Mouse (Mus musculus): ENCODE data around the gene Gm5105. TPM values are rescaled to one million over a fixed set of nuclear protein-coding genes. Genes with fewer than 3 reads are reported as not detected.

Gene Gm5105
- polyA plus RNA-seq, 1 experiment from 2014 or later, result not detected

DNA sequence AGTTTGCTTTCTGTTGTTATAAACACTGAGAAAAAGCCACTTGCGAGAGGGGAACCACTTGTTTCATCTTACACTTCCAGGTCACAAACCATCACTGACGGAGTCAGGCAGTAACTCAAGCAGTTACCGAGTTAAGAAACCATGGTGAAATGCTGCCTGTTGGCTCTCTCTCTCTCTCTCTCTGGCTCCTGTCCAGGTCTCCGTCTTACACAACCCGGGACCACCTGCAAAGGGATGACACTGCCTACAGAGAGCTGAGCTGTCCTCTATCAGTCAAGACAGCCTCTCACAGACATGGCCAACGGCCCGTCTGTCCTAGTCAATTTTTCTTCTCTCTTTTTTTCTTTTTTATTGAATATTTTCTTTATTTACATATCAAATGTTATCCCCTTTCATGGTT is 23.9 kb downstream of the Gm5105 start:
- no peak overlapping the region for H3K27ac ChIP-seq (ENCODE audit: low read depth, low read length)
- H3K27me3 ChIP-seq (ENCODE audit: control insufficient read depth, insufficient read depth, low read length), result no peaks in the 10 kb centered on the region
- 86% methylated on average over 7 of the region's 7 CpGs for WGBS

GRCm38 (mm10) chr3:138041591-138042301 is 25.4 kb downstream of the Gm5105 start:
- Histone ChIP-seq H3K36me3 (ENCODE audit: control insufficient read depth, insufficient read depth, low read length) (no peaks in the 10 kb centered on the region), H3K4me2 (no peak overlapping the region), H3K9ac (ENCODE audit: low read length) (no peak overlapping the region), H3K4me3 (ENCODE audit: low read depth, low read length) (no peak overlapping the region), H3K27me3 (ENCODE audit: control insufficient read depth, insufficient read depth, low read length) (no peaks in the 10 kb centered on the region), H3K27ac (ENCODE audit: low read depth, low read length) (no peak overlapping the region), H3K4me1 (ENCODE audit: control insufficient read depth, insufficient read depth, low read length) (no peaks in the 10 kb centered on the region), H3K9me3 (ENCODE audit: control insufficient read depth, low read length) (no peaks in the 10 kb centered on the region)
- WGBS, result 56% methylated on average over 3 of the region's 3 CpGs
- ATAC-seq (ENCODE audit: low FRiP score), result 0 out of 2 replicates have a peak, but pooled peaks have one; percentile 9
- DNase-seq (ENCODE audit: low spot score, missing footprints), result peak; percentile 79

More for the DNA sequence above, 23.9 kb downstream of the Gm5105 start:
- no peak for ATAC-seq (ENCODE audit: low FRiP score)
- Histone ChIP-seq H3K4me2 (no peak overlapping the region), H3K4me3 (ENCODE audit: low read depth, low read length) (no peak overlapping the region), H3K4me1 (ENCODE audit: control insufficient read depth, insufficient read depth, low read length) (no peaks in the 10 kb centered on the region), H3K9ac (ENCODE audit: low read length) (no peak overlapping the region), H3K36me3 (ENCODE audit: control insufficient read depth, insufficient read depth, low read length) (no peaks in the 10 kb centered on the region), H3K9me3 (ENCODE audit: control insufficient read depth, low read length) (no peaks in the 10 kb centered on the region)
- DNase-seq (ENCODE audit: low spot score, missing footprints), result peak; percentile 64

DNA sequence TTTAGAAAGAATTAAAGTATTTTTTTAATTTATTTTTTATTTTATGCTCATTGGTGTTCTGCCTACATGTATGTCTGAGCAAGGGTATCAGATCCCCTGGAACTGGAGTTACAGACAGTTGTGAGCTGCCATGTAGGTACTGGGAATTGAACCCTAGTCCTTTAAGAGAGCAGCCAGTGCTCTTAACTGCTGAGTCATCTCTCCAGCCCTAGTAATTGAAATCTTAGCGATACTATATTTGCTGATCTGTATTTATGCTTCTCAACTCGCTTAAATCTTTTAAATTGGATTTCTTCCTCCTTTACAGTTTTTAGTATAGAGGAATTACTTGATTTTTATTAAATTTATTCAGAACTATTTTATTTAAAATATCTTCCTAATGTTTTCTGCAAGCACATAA is 26.2 kb downstream of the Gm5105 start:
- no peak for DNase-seq (ENCODE audit: low spot score, missing footprints)
- ATAC-seq (ENCODE audit: low FRiP score), result no peak
- Histone ChIP-seq H3K4me3 (ENCODE audit: low read depth, low read length) (no peak overlapping the region), H3K9me3 (ENCODE audit: control insufficient read depth, low read length) (no peaks in the 10 kb centered on the region), H3K9ac (ENCODE audit: low read length) (no peak overlapping the region), H3K27me3 (ENCODE audit: control insufficient read depth, insufficient read depth, low read length) (no peaks in the 10 kb centered on the region), H3K36me3 (ENCODE audit: control insufficient read depth, insufficient read depth, low read length) (no peaks in the 10 kb centered on the region), H3K4me1 (ENCODE audit: control insufficient read depth, insufficient read depth, low read length) (no peaks in the 10 kb centered on the region), H3K4me2 (no peak overlapping the region), H3K27ac (ENCODE audit: low read depth, low read length) (no peak overlapping the region)
- WGBS, result 73% methylated on average over 2 of the region's 2 CpGs

GRCm38 (mm10) chr3:138033986-138034385 is 33.2 kb downstream of the Gm5105 start:
- Histone ChIP-seq H3K4me1 (ENCODE audit: control insufficient read depth, insufficient read depth, low read length) (no peaks in the 10 kb centered on the region), H3K27me3 (ENCODE audit: control insufficient read depth, insufficient read depth, low read length) (no peaks in the 10 kb centered on the region), H3K4me3 (ENCODE audit: low read depth, low read length) (no peak overlapping the region), H3K4me2 (no peak overlapping the region), H3K9me3 (ENCODE audit: control insufficient read depth, low read length) (no peaks in the 10 kb centered on the region), H3K9ac (ENCODE audit: low read length) (no peak overlapping the region), H3K27ac (ENCODE audit: low read depth, low read length) (no peak overlapping the region), H3K36me3 (ENCODE audit: control insufficient read depth, insufficient read depth, low read length) (no peaks in the 10 kb centered on the region)
- ATAC-seq (ENCODE audit: low FRiP score), result no peak
- peak; percentile 45 for DNase-seq (ENCODE audit: low spot score, missing footprints)
- 83% methylated on average over 6 of the region's 6 CpGs for WGBS

DNA sequence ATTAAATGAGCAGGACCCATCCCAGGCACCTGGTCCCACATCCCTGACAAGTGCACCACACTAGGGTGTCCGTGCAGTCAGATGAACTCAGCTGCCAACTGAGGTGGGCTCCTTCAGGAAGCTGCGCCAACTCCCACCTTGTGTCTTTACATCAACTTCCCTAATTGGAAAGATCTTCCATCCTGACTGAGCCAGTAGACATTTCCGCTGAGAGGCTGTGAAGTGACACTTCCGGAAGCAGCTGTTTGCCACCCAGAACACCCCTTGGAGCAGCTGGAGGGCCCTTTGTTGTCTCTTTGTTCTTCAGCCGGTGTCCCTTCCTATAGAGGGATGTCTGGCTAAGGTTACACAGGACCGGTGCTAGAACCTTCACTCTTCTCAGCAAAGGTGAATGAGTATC is 36.6 kb downstream of the Gm5105 start:
- 91% methylated on average over 6 of the region's 6 CpGs for WGBS

GRCm38 (mm10) chr3:138029351-138029750 is 37.8 kb downstream of the Gm5105 start:
- DNase-seq (ENCODE audit: low spot score, missing footprints) (peak; percentile 35), ATAC-seq (ENCODE audit: low FRiP score) (no peak)
- Histone ChIP-seq H3K36me3 (ENCODE audit: control insufficient read depth, insufficient read depth, low read length) (no peaks in the 10 kb centered on the region), H3K9me3 (ENCODE audit: control insufficient read depth, low read length) (no peaks in the 10 kb centered on the region), H3K4me1 (ENCODE audit: control insufficient read depth, insufficient read depth, low read length) (no peaks in the 10 kb centered on the region), H3K27me3 (ENCODE audit: control insufficient read depth, insufficient read depth, low read length) (no peaks in the 10 kb centered on the region), H3K27ac (ENCODE audit: low read depth, low read length) (no peak overlapping the region), H3K4me3 (ENCODE audit: low read depth, low read length) (no peak overlapping the region), H3K9ac (ENCODE audit: low read length) (no peak overlapping the region), H3K4me2 (no peak overlapping the region)
- 90% methylated on average over 5 of the region's 5 CpGs for WGBS

More for the DNA sequence above, 36.6 kb downstream of the Gm5105 start:
- Histone ChIP-seq H3K27ac (ENCODE audit: low read depth, low read length) (no peak overlapping the region), H3K9ac (ENCODE audit: low read length) (no peak overlapping the region), H3K27me3 (ENCODE audit: control insufficient read depth, insufficient read depth, low read length) (no peaks in the 10 kb centered on the region), H3K4me1 (ENCODE audit: control insufficient read depth, insufficient read depth, low read length) (no peaks in the 10 kb centered on the region), H3K9me3 (ENCODE audit: control insufficient read depth, low read length) (no peaks in the 10 kb centered on the region), H3K36me3 (ENCODE audit: control insufficient read depth, insufficient read depth, low read length) (no peaks in the 10 kb centered on the region), H3K4me2 (no peak overlapping the region), H3K4me3 (ENCODE audit: low read depth, low read length) (no peak overlapping the region)
- DNase-seq (ENCODE audit: low spot score, missing footprints), result peak; percentile 44
- ATAC-seq (ENCODE audit: low FRiP score), result no peak

GRCm38 (mm10) chr3:138027575-138028362 is 39.4 kb downstream of the Gm5105 start:
- H3K27me3 ChIP-seq (ENCODE audit: control insufficient read depth, insufficient read depth, low read length), result no peaks in the 10 kb centered on the region
- no peaks in the 10 kb centered on the region for H3K4me1 ChIP-seq (ENCODE audit: control insufficient read depth, insufficient read depth, low read length)
- no peak for ATAC-seq (ENCODE audit: low FRiP score)
- no peak overlapping the region for H3K9ac ChIP-seq (ENCODE audit: low read length)
- no peaks in the 10 kb centered on the region for H3K9me3 ChIP-seq (ENCODE audit: control insufficient read depth, low read length)
- no peaks in the 10 kb centered on the region for H3K36me3 ChIP-seq (ENCODE audit: control insufficient read depth, insufficient read depth, low read length)
- 87% methylated on average over 5 of the region's 5 CpGs for WGBS
- no peak for DNase-seq (ENCODE audit: low spot score, missing footprints)
- no peak overlapping the region for H3K27ac ChIP-seq (ENCODE audit: low read depth, low read length)
- H3K4me3 ChIP-seq (ENCODE audit: low read depth, low read length), result no peak overlapping the region
- no peak overlapping the region for H3K4me2 ChIP-seq

DNA sequence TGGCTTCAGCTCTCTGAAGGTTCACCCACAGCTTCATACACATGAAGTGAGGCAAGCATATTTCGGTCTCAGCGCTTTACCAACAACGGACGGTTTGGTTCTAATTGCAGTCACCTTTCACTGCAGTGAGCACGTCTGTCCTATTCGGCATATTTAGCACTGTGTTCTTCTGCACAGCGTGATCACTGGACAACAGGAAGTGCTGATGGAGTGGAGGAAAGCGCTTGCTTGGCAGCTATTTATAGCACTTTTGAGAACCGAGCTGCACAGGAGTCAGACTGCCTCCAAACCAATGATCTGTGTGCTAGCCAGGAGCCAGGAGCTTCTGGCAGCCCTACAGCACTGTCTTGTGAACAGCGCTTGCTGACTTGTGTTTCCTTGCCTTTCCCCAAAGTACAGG is 40.9 kb downstream of the Gm5105 start:
- Histone ChIP-seq H3K4me1 (ENCODE audit: control insufficient read depth, insufficient read depth, low read length) (no peaks in the 10 kb centered on the region), H3K4me2 (no peak overlapping the region), H3K4me3 (ENCODE audit: low read depth, low read length) (no peak overlapping the region), H3K27me3 (ENCODE audit: control insufficient read depth, insufficient read depth, low read length) (no peaks in the 10 kb centered on the region), H3K9ac (ENCODE audit: low read length) (no peak overlapping the region), H3K9me3 (ENCODE audit: control insufficient read depth, low read length) (no peaks in the 10 kb centered on the region), H3K27ac (ENCODE audit: low read depth, low read length) (no peak overlapping the region), H3K36me3 (ENCODE audit: control insufficient read depth, insufficient read depth, low read length) (no peaks in the 10 kb centered on the region)
- ATAC-seq (ENCODE audit: low FRiP score) (no peak), DNase-seq (ENCODE audit: low spot score, missing footprints) (peak; percentile 62)
- WGBS, result 84% methylated on average over 10 of the region's 10 CpGs

GRCm38 (mm10) chr3:138022651-138023050 is 44.5 kb downstream of the Gm5105 start:
- H3K9ac ChIP-seq (ENCODE audit: low read length), result no peak overlapping the region
- WGBS, result 88% methylated on average over 4 of the region's 4 CpGs
- H3K4me3 ChIP-seq (ENCODE audit: low read depth, low read length), result no peak overlapping the region
- H3K9me3 ChIP-seq (ENCODE audit: control insufficient read depth, low read length), result no peaks in the 10 kb centered on the region
- H3K27ac ChIP-seq (ENCODE audit: low read depth, low read length), result no peak overlapping the region
- ATAC-seq (ENCODE audit: low FRiP score), result no peak
- H3K4me1 ChIP-seq (ENCODE audit: control insufficient read depth, insufficient read depth, low read length), result no peaks in the 10 kb centered on the region
- peak; percentile 28 for DNase-seq (ENCODE audit: low spot score, missing footprints)
- H3K36me3 ChIP-seq (ENCODE audit: control insufficient read depth, insufficient read depth, low read length), result no peaks in the 10 kb centered on the region
- no peak overlapping the region for H3K4me2 ChIP-seq
- no peaks in the 10 kb centered on the region for H3K27me3 ChIP-seq (ENCODE audit: control insufficient read depth, insufficient read depth, low read length)
